Mouse (Mus musculus): ENCODE results near the gene Rab5if.
"Not testable (repeated sequence)": the region's sequence is repeated elsewhere in the genome, so short reads cannot be mapped to it uniquely, and the experiment has no call there.

Rab5if gene

DNA sequence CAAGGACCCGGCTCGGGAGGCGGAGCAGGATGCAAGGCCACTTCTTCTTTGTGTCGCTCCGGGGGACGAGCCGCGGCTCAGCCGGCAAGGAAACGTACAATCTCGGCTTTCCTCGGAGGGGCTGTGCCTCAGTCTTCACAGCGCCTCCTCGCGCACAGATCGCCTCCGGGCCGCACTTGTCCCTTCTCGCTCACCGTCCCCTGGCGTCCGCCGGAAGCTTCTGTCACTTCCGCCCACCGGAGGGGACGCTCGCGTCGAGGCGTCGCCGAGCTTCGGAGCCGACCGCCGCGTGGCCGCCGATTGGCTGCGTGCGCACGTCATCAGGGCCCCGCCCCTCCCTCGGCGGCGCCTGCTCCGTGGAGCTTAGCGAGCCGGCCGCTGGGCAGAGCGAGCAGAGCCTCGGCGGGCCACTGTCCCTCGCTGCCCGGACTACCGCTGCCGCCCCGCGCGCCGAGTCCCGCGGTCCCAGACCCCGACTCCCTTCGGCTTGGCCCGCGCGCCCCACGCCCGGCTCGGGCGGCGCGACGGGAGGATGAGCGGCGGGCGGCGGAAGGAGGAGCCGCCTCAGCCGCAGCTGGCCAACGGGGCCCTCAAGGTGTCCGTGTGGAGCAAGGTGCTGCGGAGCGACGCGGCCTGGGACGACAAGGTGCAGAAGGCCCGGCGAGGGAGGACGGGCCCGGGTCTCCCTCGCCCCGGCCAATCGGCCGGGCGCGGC, at the start of gene Rab5if:
Gene Rab5if (plus strand): TSS at position 357 of the 715 bp plus-strand sequence.
- peak; percentile 99 for DNase-seq (ENCODE audit: low read depth, low spot score)

- no peak for DNase-seq (ENCODE audit: low read depth, low spot score)
Observed at GRCm38 (mm10) chr2:156814344-156814801, 48.6 kb upstream of the Rab5if start.

DNA sequence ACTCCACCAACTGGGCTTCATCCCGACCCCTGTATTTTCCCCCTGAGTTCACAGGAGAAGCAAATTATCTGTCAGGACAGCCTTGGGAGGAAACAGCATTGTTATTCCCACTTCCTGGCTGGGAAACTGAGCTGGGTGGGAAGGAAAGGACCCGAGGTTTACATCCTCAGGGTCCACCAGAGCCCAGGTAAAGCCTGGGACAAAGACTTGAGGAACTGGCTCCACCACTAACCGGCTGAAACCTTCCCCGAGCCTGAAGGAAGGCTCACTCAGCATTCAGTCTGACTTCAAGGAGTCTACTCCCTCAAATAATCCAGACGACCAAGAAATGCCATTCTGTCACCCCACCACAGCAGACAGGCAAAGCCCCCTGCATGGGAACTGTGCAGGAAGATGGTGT, 48.0 kb upstream of the Rab5if start:
- no peak for DNase-seq (ENCODE audit: low read depth, low spot score)

GRCm38 (mm10) chr2:156815412-156815811, 47.5 kb upstream of the Rab5if start:
- DNase-seq (ENCODE audit: low read depth, low spot score): no peak

DNA sequence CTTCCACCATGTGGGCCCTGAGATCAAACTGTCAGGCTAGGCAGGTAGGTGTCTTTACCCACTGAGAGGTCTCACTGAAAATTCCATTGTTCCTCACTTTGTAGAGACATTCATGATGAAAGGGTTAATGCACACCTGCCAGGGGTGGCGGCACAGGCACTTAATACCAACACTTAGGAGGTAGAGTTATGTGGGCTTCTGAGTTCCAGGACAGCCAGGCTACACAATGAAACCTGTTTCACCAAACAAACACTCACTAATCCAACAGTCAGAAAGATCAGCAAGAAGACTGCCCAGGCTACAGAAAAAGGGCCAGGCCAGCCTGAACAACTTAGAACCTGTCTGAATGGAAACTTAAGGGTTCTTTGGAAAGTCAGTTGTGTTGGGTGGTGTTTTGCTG, 46.8 kb upstream of the Rab5if start:
- DNase-seq (ENCODE audit: low read depth, low spot score): no peak

DNA sequence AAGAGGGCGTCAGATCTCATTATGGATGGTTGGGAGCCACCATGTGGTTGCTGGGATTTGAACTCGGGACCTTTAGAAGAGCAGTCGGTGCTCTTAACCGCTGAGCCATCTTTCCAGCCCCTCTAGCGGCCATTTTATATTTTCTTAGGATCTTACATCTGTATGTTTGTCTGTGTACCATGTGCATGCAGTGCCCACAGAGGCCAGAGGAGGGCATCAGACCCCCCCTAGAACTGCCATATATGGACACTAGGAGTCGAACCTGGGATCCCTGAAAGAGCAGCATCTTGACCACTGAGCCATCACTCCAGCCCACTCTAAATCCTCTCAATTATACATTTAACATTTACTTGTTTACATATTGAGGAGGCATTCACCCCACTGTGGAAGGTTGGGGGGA, 37.8 kb upstream of the Rab5if start:
- DNase-seq (ENCODE audit: low read depth, low spot score): peak; percentile 20

- no peak for DNase-seq (ENCODE audit: low read depth, low spot score)
Observed at GRCm38 (mm10) chr2:156834336-156834735, 28.6 kb upstream of the Rab5if start.

DNA sequence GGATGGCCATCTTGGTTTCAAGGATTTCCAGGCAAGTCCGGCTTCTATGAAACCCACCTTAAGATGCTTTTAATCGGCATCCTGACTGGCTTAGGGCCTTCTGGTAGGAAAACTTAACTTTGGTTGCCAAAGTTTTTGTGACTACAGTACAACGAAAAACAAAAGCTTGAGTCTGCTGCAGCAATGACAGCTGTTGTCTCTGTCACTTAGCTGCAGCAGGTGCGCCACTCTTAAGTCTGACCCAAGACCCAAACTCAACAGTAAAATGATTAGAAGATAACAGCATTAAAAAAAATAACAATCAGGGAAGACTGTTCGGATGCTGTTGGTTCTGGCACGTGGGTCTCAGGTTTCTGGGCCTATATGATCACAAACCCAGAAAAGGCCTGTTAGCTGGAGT, 24.1 kb upstream of the Rab5if start:
- no peak for DNase-seq (ENCODE audit: low read depth, low spot score)

GRCm38 (mm10) chr2:156839319-156840191, 23.4 kb upstream of the Rab5if start, which contains the start of gene Tgif2:
Gene Tgif2, plus strand, starts transcription at chr2:156840007.
- DNase-seq (ENCODE audit: low read depth, low spot score): peak; percentile 93

DNA sequence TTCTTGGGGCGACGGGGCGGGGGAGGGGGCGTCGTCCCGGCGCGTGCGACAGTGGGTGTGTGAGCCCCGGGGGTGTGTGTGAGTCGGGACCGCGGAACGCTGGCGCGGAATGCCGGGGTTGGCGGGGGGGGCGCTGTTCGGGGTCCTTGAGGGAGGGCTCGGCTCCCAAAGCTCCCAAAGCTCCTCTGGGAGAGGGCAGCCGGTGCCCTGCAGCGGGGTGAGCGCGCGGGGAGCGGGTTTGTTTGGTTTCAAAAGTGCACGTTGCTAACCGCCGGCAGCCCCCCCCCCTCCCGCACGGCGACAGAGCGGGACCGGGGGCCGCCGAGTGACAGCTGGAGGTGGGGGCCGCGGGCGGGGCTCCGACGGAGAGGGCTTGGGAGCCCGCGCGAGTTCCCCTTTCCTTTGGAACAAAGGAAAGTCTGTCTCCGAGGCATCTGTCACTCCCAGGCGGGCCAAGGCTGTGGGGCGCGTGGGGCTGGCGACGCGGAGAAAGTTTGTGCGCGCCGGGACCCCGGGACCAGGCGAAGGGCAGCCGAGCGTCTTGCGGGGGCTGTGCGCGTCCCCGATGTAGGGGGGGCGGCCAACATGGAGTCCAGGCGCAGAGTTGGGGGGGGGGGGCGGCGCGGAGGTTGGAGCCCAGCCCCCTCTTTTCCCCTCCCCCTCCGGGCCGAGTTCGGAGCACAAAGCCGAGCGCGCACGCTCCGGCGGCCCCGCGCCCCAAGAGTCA, 22.5 kb upstream of the Rab5if start:
- peak; percentile 64 for DNase-seq (ENCODE audit: low read depth, low spot score)

DNA sequence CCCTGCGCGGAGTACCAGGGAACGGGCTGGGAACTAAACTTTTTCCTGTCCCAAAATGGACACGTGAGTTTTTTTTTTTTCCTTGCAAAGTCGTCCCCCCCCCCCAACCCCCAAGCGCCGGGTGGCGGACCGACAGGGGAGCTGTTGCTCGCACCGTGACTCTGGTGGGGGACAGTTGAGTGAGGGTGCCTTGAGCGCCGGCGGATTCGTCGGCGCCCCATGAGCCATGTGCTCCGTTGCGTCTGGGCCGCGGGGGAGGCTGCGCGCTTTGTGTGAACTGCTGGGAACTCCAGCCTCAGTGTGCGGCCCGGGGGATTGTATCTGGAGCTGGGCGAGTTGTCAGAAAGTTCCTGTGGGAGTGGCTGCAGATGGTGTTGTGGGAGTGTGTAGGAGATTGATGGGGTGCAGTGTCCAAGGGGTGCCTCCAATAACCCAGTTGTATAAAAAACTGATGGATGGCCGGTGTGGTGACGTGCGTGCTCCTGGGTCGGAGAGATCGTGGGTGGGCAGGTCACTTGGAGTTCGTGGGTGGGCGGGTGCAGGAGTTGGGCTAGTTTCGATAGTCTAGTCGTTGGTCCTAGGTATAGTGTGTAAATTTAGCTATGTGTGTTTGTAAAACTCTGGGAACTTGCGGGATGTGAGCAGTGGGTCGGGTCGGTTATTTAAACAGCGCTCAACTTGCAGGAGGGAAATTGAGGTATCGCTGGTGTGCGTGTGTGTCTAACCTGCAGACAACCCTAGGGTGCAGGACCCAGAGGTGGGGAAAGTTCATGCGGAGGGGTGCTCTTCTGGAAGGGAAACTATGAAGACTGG, 21.7 kb upstream of the Rab5if start:
- peak; percentile 73 for DNase-seq (ENCODE audit: low read depth, low spot score)

- peak; percentile 76 for DNase-seq (ENCODE audit: low read depth, low spot score)
Observed at GRCm38 (mm10) chr2:156841841-156842706, 20.9 kb upstream of the Rab5if start.

DNA sequence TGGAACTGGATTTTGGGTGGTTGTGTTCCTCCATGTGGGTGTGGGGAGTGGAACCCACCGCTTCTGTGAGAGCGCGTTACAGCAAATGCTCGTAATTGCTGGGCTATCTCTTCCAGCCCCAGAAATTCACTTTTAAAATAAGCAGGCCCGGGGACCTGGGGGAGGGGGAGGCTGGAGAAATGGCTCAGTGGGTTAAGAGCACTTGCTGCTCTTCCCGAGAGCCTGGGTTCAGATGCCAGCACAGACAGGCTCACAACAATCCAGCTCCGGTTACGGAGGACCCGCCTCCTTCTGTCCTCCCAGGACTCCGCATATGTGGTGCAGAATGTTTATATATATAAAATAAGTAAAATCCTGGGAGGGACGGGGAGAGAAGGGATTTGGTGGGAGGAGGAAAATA, 20.2 kb upstream of the Rab5if start:
- no peak for DNase-seq (ENCODE audit: low read depth, low spot score)

- no peak for DNase-seq (ENCODE audit: low read depth, low spot score)
Observed at GRCm38 (mm10) chr2:156843331-156843730, 19.6 kb upstream of the Rab5if start.

DNA sequence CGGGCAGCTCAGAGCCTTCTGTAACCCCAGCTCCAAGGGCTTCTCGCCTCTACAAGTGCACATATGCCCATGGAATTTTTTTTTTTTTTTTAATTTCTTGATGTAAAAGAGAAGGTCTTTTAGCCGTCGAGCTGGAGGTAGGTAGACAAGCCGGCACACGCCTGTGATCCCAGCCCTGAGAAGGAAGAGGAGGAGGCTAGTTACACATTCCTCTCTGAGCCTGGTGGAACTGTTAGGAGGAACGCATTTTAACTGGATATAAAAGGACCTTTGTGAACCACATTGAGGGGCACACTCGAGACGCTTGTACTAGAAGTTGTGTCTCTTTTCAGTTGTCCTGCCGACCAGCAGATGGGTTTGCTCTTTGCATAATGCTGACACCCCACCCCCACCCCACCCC, 18.2 kb upstream of the Rab5if start:
- no peak for DNase-seq (ENCODE audit: low read depth, low spot score)

DNA sequence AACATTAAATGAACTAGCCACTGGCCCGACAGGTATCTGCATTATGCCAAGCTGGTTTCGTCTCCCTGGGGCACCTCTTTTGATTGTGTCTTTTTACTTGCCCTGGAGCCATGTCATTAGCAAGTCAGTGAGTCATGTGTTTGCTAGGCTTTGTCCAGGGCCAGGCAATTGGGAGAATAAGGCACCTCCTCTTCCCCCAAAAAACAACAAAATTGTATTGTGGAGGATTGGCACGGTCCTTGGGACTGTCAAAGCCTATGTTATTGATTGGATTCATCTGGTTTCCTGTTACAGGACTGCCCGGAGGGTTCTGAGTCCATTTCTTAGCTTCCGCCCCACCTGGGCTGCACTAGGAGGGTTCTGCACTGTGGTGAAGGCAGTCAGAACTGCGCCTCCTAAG, 15.3 kb upstream of the Rab5if start:
- DNase-seq (ENCODE audit: low read depth, low spot score): no peak

- DNase-seq (ENCODE audit: low read depth, low spot score): no peak
Observed at GRCm38 (mm10) chr2:156848526-156849182, 14.3 kb upstream of the Rab5if start.

GRCm38 (mm10) chr2:156850505-156850904, 12.4 kb upstream of the Rab5if start:
- DNase-seq (ENCODE audit: low read depth, low spot score): no peak

DNA sequence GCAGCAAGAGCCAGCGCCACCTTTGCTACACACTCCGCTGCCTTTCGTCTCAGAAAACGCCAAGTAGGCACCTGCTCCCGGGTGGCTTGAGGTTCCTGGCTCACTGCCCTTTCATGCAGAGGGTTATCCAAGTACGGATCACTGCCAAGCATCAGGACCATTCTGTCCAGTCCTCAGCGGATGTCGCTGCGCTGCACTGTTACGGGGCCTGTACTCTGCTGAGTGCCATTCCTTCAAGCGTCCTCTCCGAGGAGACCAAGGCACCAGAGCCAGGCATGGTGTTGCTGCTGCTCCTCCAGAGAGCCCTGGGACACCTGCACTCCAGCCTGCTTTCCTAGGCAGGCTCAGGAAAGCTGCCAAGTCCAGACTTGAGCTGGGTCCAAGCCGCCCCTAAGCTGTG, 9.3 kb upstream of the Rab5if start:
- DNase-seq (ENCODE audit: low read depth, low spot score): not testable (repeated sequence)

All from CD4-positive, CD25-positive, alpha-beta regulatory T cell, adult 2 months (primary cell).